Mouse (Mus musculus): ENCODE measurements around the gene Zc3h12a. TPM values are rescaled to one million over a fixed set of nuclear protein-coding genes. Genes with fewer than 3 reads are reported as not detected.

Zc3h12a gene
- polyA plus RNA-seq, 1 experiment from 2014 or later = not detected

- Histone ChIP-seq H3K4me2 (ENCODE audit: low read length) (no peak overlapping the region), H3K4me3 (ENCODE audit: low read depth, low read length) (no peak overlapping the region), H3K36me3 (ENCODE audit: control insufficient read depth, insufficient read depth, low read length) (no peaks in the 10 kb centered on the region), H3K27ac (ENCODE audit: low read length) (no peak overlapping the region), H3K9ac (ENCODE audit: low read depth, low read length) (no peak overlapping the region), H3K27me3 (ENCODE audit: control insufficient read depth, insufficient read depth, low read depth, low read length) (peaks cover 10% of the 10 kb centered on the region), H3K9me3 (replicated peaks; ENCODE audit: control insufficient read depth, low read length, poor library complexity, severe bottlenecking) (no peaks in the 10 kb centered on the region), H3K4me1 (ENCODE audit: control insufficient read depth, insufficient read depth, low read length) (peaks cover 3% of the 10 kb centered on the region; the same call in 1 of the 2 replicates)
- no peak for ATAC-seq
- WGBS = 75% methylated on average over 7 of the region's 7 CpGs
Measured at GRCm38 (mm10) chr4:125123279-125123671, 4.4 kb downstream of the Zc3h12a start.

- WGBS = 27% methylated on average over 15 of the region's 16 CpGs
- no peaks in the 10 kb centered on the region for H3K9me3 ChIP-seq (replicated peaks; ENCODE audit: control insufficient read depth, low read length, poor library complexity, severe bottlenecking)
- peaks cover 9% of the 10 kb centered on the region; the same call in 1 of the 2 replicates for H3K27me3 ChIP-seq (ENCODE audit: control insufficient read depth, insufficient read depth, low read depth, low read length)
- ATAC-seq = no peak
- 0 out of 2 replicates have a peak overlapping the region, but pooled peaks have one; percentile 15 for H3K9ac ChIP-seq (ENCODE audit: low read depth, low read length)
- H3K27ac ChIP-seq (ENCODE audit: low read length) = no peak overlapping the region
- H3K36me3 ChIP-seq (ENCODE audit: control insufficient read depth, insufficient read depth, low read length) = no peaks in the 10 kb centered on the region
- H3K4me3 ChIP-seq (ENCODE audit: low read depth, low read length) = no peak overlapping the region
- no peak overlapping the region for H3K4me2 ChIP-seq (ENCODE audit: low read length)
- peaks cover 3% of the 10 kb centered on the region; the same call in 1 of the 2 replicates for H3K4me1 ChIP-seq (ENCODE audit: control insufficient read depth, insufficient read depth, low read length)
Measured at GRCm38 (mm10) chr4:125122431-125123278, 5.0 kb downstream of the Zc3h12a start.

GRCm38 (mm10) chr4:125119721-125120120 lies 7.9 kb downstream of the Zc3h12a start:
- Histone ChIP-seq H3K4me1 (ENCODE audit: control insufficient read depth, insufficient read depth, low read length) (no peaks in the 10 kb centered on the region; the same call in 1 of the 2 replicates), H3K27ac (ENCODE audit: low read length) (no peak overlapping the region), H3K27me3 (ENCODE audit: control insufficient read depth, insufficient read depth, low read depth, low read length) (no peaks in the 10 kb centered on the region), H3K36me3 (ENCODE audit: control insufficient read depth, insufficient read depth, low read length) (no peaks in the 10 kb centered on the region), H3K9me3 (replicated peaks; ENCODE audit: control insufficient read depth, low read length, poor library complexity, severe bottlenecking) (no peaks in the 10 kb centered on the region), H3K9ac (ENCODE audit: low read depth, low read length) (no peak overlapping the region), H3K4me2 (ENCODE audit: low read length) (no peak overlapping the region), H3K4me3 (ENCODE audit: low read depth, low read length) (no peak overlapping the region)
- ATAC-seq = no peak
- 92% methylated on average over 11 of the region's 11 CpGs for WGBS

- no peak overlapping the region for H3K4me3 ChIP-seq (ENCODE audit: low read depth, low read length)
- ATAC-seq = no peak
- WGBS = 27% methylated on average over 10 of the region's 10 CpGs
Measured at GRCm38 (mm10) chr4:125119070-125119469, 8.6 kb downstream of the Zc3h12a start.

GRCm38 (mm10) chr4:125117902-125118320 lies 9.7 kb downstream of the Zc3h12a start:
- Histone ChIP-seq H3K9ac (ENCODE audit: low read depth, low read length) (no peak overlapping the region), H3K4me1 (ENCODE audit: control insufficient read depth, insufficient read depth, low read length) (no peaks in the 10 kb centered on the region; the same call in 1 of the 2 replicates), H3K36me3 (ENCODE audit: control insufficient read depth, insufficient read depth, low read length) (no peaks in the 10 kb centered on the region), H3K27ac (ENCODE audit: low read length) (no peak overlapping the region), H3K27me3 (ENCODE audit: control insufficient read depth, insufficient read depth, low read depth, low read length) (no peaks in the 10 kb centered on the region), H3K4me2 (ENCODE audit: low read length) (no peak overlapping the region), H3K9me3 (replicated peaks; ENCODE audit: control insufficient read depth, low read length, poor library complexity, severe bottlenecking) (no peaks in the 10 kb centered on the region), H3K4me3 (ENCODE audit: low read depth, low read length) (no peak overlapping the region)
- no peak for ATAC-seq
- 80% methylated on average over 7 of the region's 7 CpGs for WGBS

More at GRCm38 (mm10) chr4:125119070-125119469, 8.6 kb downstream of the Zc3h12a start:
- H3K27ac ChIP-seq (ENCODE audit: low read length) = no peak overlapping the region
- H3K36me3 ChIP-seq (ENCODE audit: control insufficient read depth, insufficient read depth, low read length) = no peaks in the 10 kb centered on the region
- H3K9ac ChIP-seq (ENCODE audit: low read depth, low read length) = no peak overlapping the region
- H3K27me3 ChIP-seq (ENCODE audit: control insufficient read depth, insufficient read depth, low read depth, low read length) = no peaks in the 10 kb centered on the region
- no peaks in the 10 kb centered on the region for H3K9me3 ChIP-seq (replicated peaks; ENCODE audit: control insufficient read depth, low read length, poor library complexity, severe bottlenecking)
- H3K4me1 ChIP-seq (ENCODE audit: control insufficient read depth, insufficient read depth, low read length) = no peaks in the 10 kb centered on the region; the same call in 1 of the 2 replicates
- no peak overlapping the region for H3K4me2 ChIP-seq (ENCODE audit: low read length)

- 71% methylated on average over 13 of the region's 13 CpGs for WGBS
- no peaks in the 10 kb centered on the region; the same call in 1 of the 2 replicates for H3K4me1 ChIP-seq (ENCODE audit: control insufficient read depth, insufficient read depth, low read length)
- H3K4me2 ChIP-seq (ENCODE audit: low read length) = no peak overlapping the region
- H3K9ac ChIP-seq (ENCODE audit: low read depth, low read length) = no peak overlapping the region
- H3K9me3 ChIP-seq (replicated peaks; ENCODE audit: control insufficient read depth, low read length, poor library complexity, severe bottlenecking) = no peaks in the 10 kb centered on the region
- no peak overlapping the region for H3K27ac ChIP-seq (ENCODE audit: low read length)
- no peak overlapping the region for H3K4me3 ChIP-seq (ENCODE audit: low read depth, low read length)
- no peak for ATAC-seq
- H3K36me3 ChIP-seq (ENCODE audit: control insufficient read depth, insufficient read depth, low read length) = peaks cover 2% of the 10 kb centered on the region; the same call in 1 of the 2 replicates
- no peaks in the 10 kb centered on the region for H3K27me3 ChIP-seq (ENCODE audit: control insufficient read depth, insufficient read depth, low read depth, low read length)
Measured at GRCm38 (mm10) chr4:125116929-125117328, 10.7 kb downstream of the Zc3h12a start.

- Histone ChIP-seq H3K4me3 (ENCODE audit: low read depth, low read length) (no peak overlapping the region), H3K27me3 (ENCODE audit: control insufficient read depth, insufficient read depth, low read depth, low read length) (no peaks in the 10 kb centered on the region), H3K9me3 (replicated peaks; ENCODE audit: control insufficient read depth, low read length, poor library complexity, severe bottlenecking) (no peaks in the 10 kb centered on the region), H3K27ac (ENCODE audit: low read length) (0 out of 2 replicates have a peak overlapping the region, but pooled peaks have one; percentile 9), H3K36me3 (ENCODE audit: control insufficient read depth, insufficient read depth, low read length) (peaks cover 5% of the 10 kb centered on the region; the same call in 1 of the 2 replicates), H3K4me2 (ENCODE audit: low read length) (no peak overlapping the region), H3K4me1 (ENCODE audit: control insufficient read depth, insufficient read depth, low read length) (no peaks in the 10 kb centered on the region; the same call in 1 of the 2 replicates), H3K9ac (ENCODE audit: low read depth, low read length) (no peak overlapping the region)
- no peak for ATAC-seq
- 72% methylated on average over 9 of the region's 9 CpGs for WGBS
Measured at GRCm38 (mm10) chr4:125116090-125116861, 11.4 kb downstream of the Zc3h12a start.

GRCm38 (mm10) chr4:125115710-125116089 lies 11.9 kb downstream of the Zc3h12a start:
- no peaks in the 10 kb centered on the region for H3K9me3 ChIP-seq (replicated peaks; ENCODE audit: control insufficient read depth, low read length, poor library complexity, severe bottlenecking)
- no peak for ATAC-seq
- H3K4me1 ChIP-seq (ENCODE audit: control insufficient read depth, insufficient read depth, low read length) = no peaks in the 10 kb centered on the region; the same call in 1 of the 2 replicates
- 42% methylated on average over 6 of the region's 6 CpGs for WGBS
- no peak overlapping the region for H3K9ac ChIP-seq (ENCODE audit: low read depth, low read length)
- H3K36me3 ChIP-seq (ENCODE audit: control insufficient read depth, insufficient read depth, low read length) = peaks cover 10% of the 10 kb centered on the region; the same call in 1 of the 2 replicates
- H3K4me2 ChIP-seq (ENCODE audit: low read length) = no peak overlapping the region
- no peak overlapping the region for H3K4me3 ChIP-seq (ENCODE audit: low read depth, low read length)
- no peaks in the 10 kb centered on the region for H3K27me3 ChIP-seq (ENCODE audit: control insufficient read depth, insufficient read depth, low read depth, low read length)
- 0 out of 2 replicates have a peak overlapping the region, but pooled peaks have one; percentile 9 for H3K27ac ChIP-seq (ENCODE audit: low read length)
